Mouse (Mus musculus) heart, adult 2 months (tissue): Measurements from ENCODE around the gene Tfrc. TPM values are rescaled to one million over a fixed set of nuclear protein-coding genes. Genes with fewer than 3 reads are reported as not detected.

Source experiments
- DNase-seq, 2 experiments: peaks; one replicate each; pipeline ENCODE4 v3.0.0; 2021
- H3K27ac ChIP-seq: fragments of 200-600 bp; 2 replicates; pipeline ENCODE4 v1.8.1; 2022
- H3K27me3 ChIP-seq: fragments of 200-500 bp; 2 replicates; pipeline ENCODE4 v1.6.1; 2012; ENCODE audit warnings: mild to moderate bottlenecking, low read length, inconsistent platforms, mixed read lengths; ENCODE audit not compliant: control insufficient read depth, insufficient read depth
- H3K36me3 ChIP-seq: fragments of 200-500 bp; 2 replicates; pipeline ENCODE4 v1.6.1; 2012; ENCODE audit warnings: low read length, inconsistent platforms; ENCODE audit not compliant: control insufficient read depth, insufficient read depth
- H3K4me1 ChIP-seq: fragments of 200-500 bp; 2 replicates; pipeline ENCODE4 v1.6.1; 2011; ENCODE audit warnings: low read length; ENCODE audit not compliant: control insufficient read depth, insufficient read depth
- H3K4me3 ChIP-seq: fragments of 200-600 bp; 2 replicates; pipeline ENCODE4 v1.8.1; 2022
- H3K79me2 ChIP-seq: fragments of 200-500 bp; replicated peaks from 2 replicates; pipeline ENCODE4 v1.6.1; 2012; ENCODE audit warnings: mild to moderate bottlenecking, inconsistent platforms, low read length, moderate library complexity, mixed read lengths; ENCODE audit not compliant: control insufficient read depth, insufficient read depth
- H3K9ac ChIP-seq: fragments of 200-500 bp; 2 replicates; pipeline ENCODE4 v1.6.1; 2012; ENCODE audit warnings: low read depth, mild to moderate bottlenecking, control low read depth, inconsistent platforms, low read length, mixed read lengths
- CTCF ChIP-seq: fragments of 200-600 bp; IDR thresholded peaks from 2 replicates; pipeline ENCODE4 v1.8.1; 2022; ENCODE audit warnings: antibody characterized with exemption, mild to moderate bottlenecking, moderate library complexity
- EP300 ChIP-seq: fragments of 200-500 bp; IDR thresholded peaks from 2 replicates; pipeline ENCODE4 v1.6.1; 2011; ENCODE audit warnings: low read depth, low read length, control low read depth; ENCODE audit not compliant: insufficient read depth
- POLR2A ChIP-seq: fragments of 200-500 bp; IDR thresholded peaks from 2 replicates; pipeline ENCODE4 v1.6.1; 2011; ENCODE audit warnings: mild to moderate bottlenecking, low read depth, low read length, control low read depth; ENCODE audit not compliant: insufficient read depth
- WGBS: fragments of 180-500 bp; shearing (Covaris S2); methylation state at CpG from one replicate; pipeline ENCODE4 v1.1.7; 2018; 5-methylcytosine and 5-hydroxymethylcytosine counted together
- intact Hi-C: fragments of 180-260 bp; cut with DNase I; formaldehyde crosslinking; loops from one replicate; pipeline ENCODE4 v1.15.1; 2025
- long read RNA-seq: library from polyadenylated mRNA; stranded (forward); transcript quantifications from one replicate; pipeline ENCODE4 v2.0.0, GENCODE M21; 2021
- polyA plus RNA-seq: library from polyadenylated mRNA; depleted of rRNA; stranded (reverse); fragments of >200 nt; gene quantifications from 2 replicates; pipeline ENCODE4 v1.2.3, GENCODE M21; 2012; rRNA removed
- total RNA-seq, 2 experiments: library from RNA; stranded (reverse); gene quantifications; 2 replicates each; pipeline ENCODE4 v1.2.3; 2021

The Tfrc gene
- total RNA-seq (10 to 100 TPM; 51.3 to 85.7 TPM), polyA plus RNA-seq (27.8 and 72.8 TPM in 2 replicates)
- long read RNA-seq, full-length matches to known transcripts: 26 of 36 reads
- long read RNA-seq, partial matches to known transcripts: 7 of 36 reads
- long read RNA-seq, other reads (novel, unspliced or antisense): 3 of 36 reads

GRCm38 (mm10) chr16:32608712-32609400, at the start of gene Tfrc:
Gene Tfrc (plus strand): TSS chr16:32608920.
- under 1% methylated on average over 73 of the region's 73 CpGs for WGBS
- peaks cover 2% of the 10 kb centered on the region; the same call in 1 of the 2 replicates for H3K4me1 ChIP-seq
- DNase-seq: peak; percentile 95 to 97
- no peaks in the 10 kb centered on the region; the same call in none of the 2 replicates for H3K36me3 ChIP-seq
- TF ChIP-seq POLR2A: peak; percentile 97
- TF ChIP-seq CTCF: peak; percentile 21; the same call in 1 of the 2 replicates
- TF ChIP-seq EP300: peak; percentile 70; the same call in 1 of the 2 replicates
- H3K79me2 ChIP-seq: no peaks in the 10 kb centered on the region
- intact Hi-C loops: loop anchor here (2.0 to 10.0 kb wide), 3 partner anchors 87 to 334 kb away; partner anchors contain the start of genes Rnf168 and Smco1
- peak within 1 kb of the TSS; percentile 87 for H3K9ac ChIP-seq
- H3K27me3 ChIP-seq: no peaks in the 10 kb centered on the region
- peak within 1 kb of the TSS; percentile 87 for H3K4me3 ChIP-seq
- H3K27ac ChIP-seq: peak within 1 kb of the TSS; percentile 92

DNA sequence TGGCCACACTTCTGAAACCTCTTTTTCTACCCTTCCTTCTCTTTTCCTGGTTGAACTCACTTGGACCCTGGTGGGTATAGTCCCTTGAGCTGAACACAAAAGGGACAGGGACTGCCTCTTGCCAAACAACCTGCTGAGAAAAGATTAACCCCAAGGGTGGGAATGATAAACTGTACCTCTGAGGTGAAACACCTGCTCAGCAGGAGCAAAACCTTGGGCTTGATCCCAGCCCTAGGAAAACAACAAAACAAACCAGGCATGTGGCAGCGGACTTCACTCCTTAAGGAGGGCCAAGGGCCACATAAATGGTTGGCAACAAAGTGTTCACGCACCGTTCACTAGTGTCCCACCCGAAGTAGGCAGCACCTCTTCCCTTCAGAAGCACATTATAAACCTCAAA, 49.2 kb upstream of the Tfrc start:
- Histone ChIP-seq H3K36me3 (no peaks in the 10 kb centered on the region), H3K27me3 (0 out of 2 replicates have a peak, but pooled peaks cover 1% of the 10 kb centered on the region), H3K9ac (no peak overlapping the region), H3K4me1 (no peaks in the 10 kb centered on the region), H3K4me3 (no peak overlapping the region), H3K27ac (no peak overlapping the region), H3K79me2 (no peaks in the 10 kb centered on the region)
- DNase-seq: no peak
- TF ChIP-seq CTCF (no peak), POLR2A (no peak), EP300 (no peak)
- intact Hi-C loops: no loop called here
- WGBS: 81% methylated on average over 4 of the region's 4 CpGs

DNA sequence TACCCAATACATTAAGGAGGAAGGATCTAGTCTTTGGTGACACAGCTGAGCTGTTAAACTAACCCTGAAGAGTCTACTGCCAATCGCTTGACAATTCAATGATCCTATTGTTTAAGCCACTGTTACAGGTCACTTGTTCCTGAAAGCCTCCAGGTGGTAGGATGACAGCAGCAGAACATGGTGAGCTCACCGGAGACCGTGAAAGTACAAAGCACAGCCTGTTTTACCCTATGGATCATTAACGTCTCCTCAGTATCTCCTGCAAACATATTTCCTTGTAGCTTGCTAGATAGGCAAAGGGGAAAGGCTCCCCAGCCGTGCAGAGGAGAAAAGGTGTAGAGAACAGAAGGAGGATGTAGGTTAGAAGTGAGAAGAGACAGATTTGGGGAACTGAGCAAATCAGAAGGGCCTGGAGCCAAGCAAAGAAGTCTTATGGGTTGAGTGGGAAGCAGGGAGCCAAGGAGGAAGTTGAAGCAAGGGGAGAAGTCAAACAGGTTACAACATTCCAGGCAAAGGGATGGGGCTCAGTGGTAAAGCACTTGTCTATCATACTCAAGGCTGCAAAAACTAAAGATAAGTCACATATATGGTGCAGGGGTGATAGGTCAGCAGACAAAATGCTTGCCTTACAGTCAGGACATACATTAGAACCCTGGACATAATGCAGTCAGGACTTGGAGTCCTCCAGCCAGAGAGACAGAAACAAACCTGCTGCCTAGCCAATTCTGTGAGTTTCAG, 45.5 kb upstream of the Tfrc start:
- H3K9ac ChIP-seq: no peak overlapping the region
- no peaks in the 10 kb centered on the region for H3K36me3 ChIP-seq
- no peak for DNase-seq
- intact Hi-C loops: no loop called here
- H3K4me1 ChIP-seq: no peaks in the 10 kb centered on the region
- H3K27ac ChIP-seq: no peak overlapping the region
- TF ChIP-seq CTCF (no peak), POLR2A (no peak), EP300 (no peak)
- no peak overlapping the region for H3K4me3 ChIP-seq
- no peaks in the 10 kb centered on the region for H3K27me3 ChIP-seq
- H3K79me2 ChIP-seq: no peaks in the 10 kb centered on the region
- WGBS: 79% methylated on average over 5 of the region's 5 CpGs

GRCm38 (mm10) chr16:32567282-32567681, 41.4 kb upstream of the Tfrc start:
- DNase-seq: no peak
- 33% methylated on average over 4 of the region's 4 CpGs for WGBS
- TF ChIP-seq POLR2A (no peak), EP300 (no peak), CTCF (no peak)
- H3K4me3 ChIP-seq: no peak overlapping the region
- no peaks in the 10 kb centered on the region for H3K4me1 ChIP-seq
- intact Hi-C loops: no loop called here
- no peaks in the 10 kb centered on the region for H3K36me3 ChIP-seq
- H3K79me2 ChIP-seq: no peaks in the 10 kb centered on the region
- no peak overlapping the region for H3K9ac ChIP-seq
- no peak overlapping the region for H3K27ac ChIP-seq
- H3K27me3 ChIP-seq: no peaks in the 10 kb centered on the region

GRCm38 (mm10) chr16:32568401-32568800, 40.3 kb upstream of the Tfrc start:
- Histone ChIP-seq H3K4me1 (no peaks in the 10 kb centered on the region), H3K9ac (no peak overlapping the region), H3K27ac (no peak overlapping the region), H3K27me3 (no peaks in the 10 kb centered on the region), H3K79me2 (no peaks in the 10 kb centered on the region), H3K36me3 (no peaks in the 10 kb centered on the region), H3K4me3 (no peak overlapping the region)
- TF ChIP-seq EP300: no peak
- no peak for TF ChIP-seq CTCF
- TF ChIP-seq POLR2A: no peak
- WGBS: 41% methylated on average over 6 of the region's 6 CpGs
- intact Hi-C loops: no loop called here
- DNase-seq: no peak
